Mouse (Mus musculus): ENCODE results near the gene Tmem125. TPM values are rescaled to one million over a fixed set of nuclear protein-coding genes. Genes with fewer than 3 reads are reported as not detected.
A peak's percentile ranks its signal among the peaks of the same experiment; 100 is the strongest.
"Not testable (repeated sequence)": the region's sequence is repeated elsewhere in the genome, so short reads cannot be mapped to it uniquely, and the experiment has no call there.

Gene Tmem125
- polyA plus RNA-seq, 1 experiment from 2014 or later: 0.54 TPM

DNA sequence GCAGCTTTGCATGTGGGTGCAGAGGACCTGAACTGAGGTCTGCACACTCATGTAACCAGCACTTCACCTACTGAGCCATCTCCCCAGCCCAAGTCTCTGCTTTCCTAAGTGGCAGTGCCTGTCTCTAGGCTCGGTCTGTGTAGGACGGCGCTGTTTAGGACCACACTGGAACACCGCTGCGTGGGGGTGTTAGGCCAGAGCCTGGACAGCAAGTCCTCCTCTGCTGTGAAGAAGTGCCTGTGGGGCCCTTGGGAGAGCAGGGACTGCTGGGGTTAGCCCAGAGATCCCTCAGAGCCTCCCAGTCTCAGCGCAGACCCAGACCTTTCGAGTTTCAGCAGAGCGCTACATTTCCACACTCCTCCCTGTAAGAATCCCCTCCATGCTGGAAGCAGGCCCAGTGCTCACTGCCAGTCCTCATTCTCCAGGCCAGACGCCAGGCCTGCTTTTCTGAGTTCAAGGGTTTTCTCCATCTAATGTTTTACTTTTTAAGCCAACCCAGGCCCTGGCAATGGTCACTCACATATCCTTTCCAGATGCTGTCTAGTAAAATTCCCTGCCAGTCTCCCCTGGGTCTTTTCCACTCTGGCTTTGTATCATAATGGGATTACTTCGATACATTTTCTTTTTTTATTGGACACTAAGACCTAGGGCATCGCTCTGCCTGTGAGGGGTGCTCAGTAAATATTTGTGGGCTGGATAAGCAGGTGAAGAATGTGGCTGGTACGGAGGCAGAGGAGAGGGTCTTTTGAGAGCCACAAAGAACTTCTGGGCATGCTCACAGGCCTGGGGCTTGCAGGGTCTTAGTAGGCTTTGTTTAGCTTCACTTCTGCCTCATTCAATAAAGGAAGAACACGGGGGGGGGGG lies 20.4 kb upstream of the Tmem125 start:
- 76% methylated on average over 13 of the region's 13 CpGs for WGBS (ENCODE audit: insufficient replicate concordance)
- H3K36me3 ChIP-seq: no peaks in the 10 kb centered on the region
- peaks cover 26% of the 10 kb centered on the region for H3K4me1 ChIP-seq
- ATAC-seq: no peak
- H3K9me3 ChIP-seq (replicated peaks): 0 out of 2 replicates have a peak, but pooled peaks cover under 1% of the 10 kb centered on the region
- no peak overlapping the region for H3K9ac ChIP-seq
- H3K4me2 ChIP-seq: no peak overlapping the region
- H3K27me3 ChIP-seq (replicated peaks): peaks cover 6% of the 10 kb centered on the region
- no peak overlapping the region for H3K4me3 ChIP-seq
- H3K27ac ChIP-seq: no peak overlapping the region

DNA sequence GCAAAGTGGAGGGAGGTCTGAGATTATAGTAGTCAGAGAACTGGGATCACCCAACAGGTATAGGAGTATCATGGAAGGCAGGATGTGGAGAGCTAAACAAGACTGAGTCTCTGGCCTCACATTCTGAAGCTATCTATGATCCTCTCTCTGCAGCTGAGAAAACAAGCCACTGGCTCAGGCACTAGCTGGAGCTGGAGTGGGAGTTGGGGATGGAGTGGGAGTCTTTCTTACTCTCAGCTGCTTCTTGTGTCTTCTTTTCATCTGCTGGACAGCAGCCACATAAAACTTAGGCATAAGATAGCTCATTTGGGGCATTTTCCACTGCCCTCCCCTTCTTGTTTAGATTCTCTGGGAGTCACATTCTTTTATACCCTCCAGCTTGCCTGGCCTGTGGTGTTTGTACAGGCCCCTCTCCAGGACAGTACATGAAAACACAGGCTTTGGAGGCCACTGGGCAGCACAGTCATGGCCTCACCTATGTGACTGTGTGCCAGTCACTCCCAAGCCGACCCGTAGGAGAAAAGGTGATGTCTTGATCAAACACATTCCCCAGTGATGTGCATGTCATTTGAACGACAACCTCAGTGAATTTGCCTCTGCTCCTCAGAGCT lies 9.3 kb upstream of the Tmem125 start:
- H3K4me3 ChIP-seq: no peak overlapping the region
- H3K9ac ChIP-seq: no peak overlapping the region
- no peaks in the 10 kb centered on the region for H3K9me3 ChIP-seq (replicated peaks)
- no peaks in the 10 kb centered on the region for H3K27me3 ChIP-seq (replicated peaks)
- 54% methylated on average over 3 of the region's 3 CpGs for WGBS (ENCODE audit: insufficient replicate concordance)
- no peak overlapping the region for H3K27ac ChIP-seq
- H3K4me2 ChIP-seq: no peak overlapping the region
- no peaks in the 10 kb centered on the region for H3K36me3 ChIP-seq
- no peaks in the 10 kb centered on the region for H3K4me1 ChIP-seq
- ATAC-seq: no peak

DNA sequence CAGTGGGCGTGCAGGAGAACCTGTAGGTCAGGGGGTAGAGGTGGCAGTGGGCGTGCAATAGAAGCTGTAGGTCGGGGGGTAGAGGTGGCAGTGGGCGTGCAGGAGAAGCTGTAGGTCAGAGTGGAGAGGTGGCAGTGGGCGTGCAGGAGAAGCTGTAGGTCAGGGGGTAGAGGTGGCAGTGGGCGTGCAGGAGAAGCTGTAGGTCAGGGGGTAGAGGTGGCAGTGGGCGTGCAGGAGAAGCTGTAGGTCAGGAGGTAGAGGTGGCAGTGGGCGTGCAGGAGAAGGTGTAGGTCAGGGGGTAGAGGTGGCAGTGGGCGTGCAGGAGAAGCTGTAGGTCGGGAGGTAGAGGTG lies 4.3 kb upstream of the Tmem125 start:
- H3K4me1 ChIP-seq: peaks cover 10% of the 10 kb centered on the region
- not testable (repeated sequence) for H3K9me3 ChIP-seq (replicated peaks); H3K4me2 ChIP-seq; H3K36me3 ChIP-seq; H3K27ac ChIP-seq; H3K27me3 ChIP-seq (replicated peaks); H3K4me3 ChIP-seq; ATAC-seq; H3K9ac ChIP-seq
- WGBS (ENCODE audit: insufficient replicate concordance): 76% methylated on average over 10 of the region's 10 CpGs

DNA sequence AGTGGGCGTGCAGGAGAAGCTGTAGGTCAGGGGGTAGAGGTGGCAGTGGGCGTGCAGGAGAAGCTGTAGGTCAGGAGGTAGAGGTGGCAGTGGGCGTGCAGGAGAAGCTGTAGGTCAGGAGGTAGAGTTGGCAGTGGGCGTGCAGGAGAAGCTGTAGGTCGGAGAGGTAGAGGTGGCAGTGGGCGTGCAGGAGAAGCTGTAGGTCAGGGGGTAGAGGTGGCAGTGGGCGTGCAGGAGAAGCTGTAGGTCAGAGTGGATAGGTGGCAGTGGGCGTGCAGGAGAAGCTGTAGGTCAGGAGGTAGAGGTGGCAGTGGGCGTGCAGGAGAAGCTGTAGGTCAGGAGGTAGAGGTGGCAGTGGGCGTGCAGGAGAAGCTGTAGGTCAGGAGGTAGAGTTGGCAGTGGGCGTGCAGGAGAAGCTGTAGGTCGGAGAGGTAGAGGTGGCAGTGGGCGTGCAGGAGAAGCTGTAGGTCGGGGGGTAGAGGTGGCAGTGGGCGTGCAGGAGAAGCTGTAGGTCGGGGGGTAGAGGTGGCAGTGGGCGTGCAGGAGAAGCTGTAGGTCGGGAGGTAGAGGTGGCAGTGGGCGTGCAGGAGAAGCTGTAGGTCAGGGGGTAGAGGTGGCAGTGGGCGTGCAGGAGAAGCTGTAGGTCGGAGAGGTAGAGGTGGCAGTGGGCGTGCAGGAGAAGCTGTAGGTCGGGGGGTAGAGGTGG lies 3.7 kb upstream of the Tmem125 start:
- H3K36me3 ChIP-seq; ATAC-seq; H3K9me3 ChIP-seq (replicated peaks); H3K27me3 ChIP-seq (replicated peaks); H3K4me2 ChIP-seq; H3K9ac ChIP-seq; H3K27ac ChIP-seq; H3K4me3 ChIP-seq: not testable (repeated sequence)
- 74% methylated on average over 23 of the region's 23 CpGs for WGBS (ENCODE audit: insufficient replicate concordance)
- H3K4me1 ChIP-seq: peaks cover 16% of the 10 kb centered on the region

DNA sequence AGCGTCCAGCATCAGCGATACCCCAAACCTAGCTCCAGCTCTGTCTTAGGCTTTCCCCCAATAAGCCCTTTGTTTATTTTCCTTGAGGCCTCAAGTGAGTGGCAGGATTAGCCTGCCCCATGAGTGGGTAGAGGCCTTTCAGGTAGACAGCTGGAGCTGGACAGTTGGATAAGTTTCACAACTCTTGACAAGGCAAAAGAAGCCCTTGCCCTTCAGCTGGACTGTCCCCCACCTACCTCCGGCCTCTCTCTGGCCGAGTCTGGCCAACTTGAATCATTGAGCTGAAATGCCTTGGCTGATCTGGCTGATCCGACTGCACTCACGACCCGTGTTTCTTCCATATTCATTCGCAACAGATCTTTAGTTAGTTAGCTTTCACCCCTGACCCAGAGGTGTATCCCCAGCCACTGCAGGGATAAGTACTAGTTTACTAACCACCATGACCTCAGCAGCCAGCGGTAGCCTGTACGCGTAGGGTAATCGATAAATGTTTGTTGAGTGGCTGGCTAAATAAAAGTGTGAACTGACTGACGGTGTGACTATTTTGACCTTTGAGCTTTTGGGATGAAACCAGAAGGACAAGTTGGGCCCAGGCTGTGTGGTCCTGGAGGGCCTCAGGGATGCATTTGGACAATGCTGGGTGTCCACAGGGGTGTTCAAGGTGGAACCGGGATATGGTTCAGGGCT lies 740 bp upstream of the Tmem125 start:
- H3K9me3 ChIP-seq (replicated peaks): peaks cover 2% of the 10 kb centered on the region; the same call in 1 of the 2 replicates
- H3K36me3 ChIP-seq: no peaks in the 10 kb centered on the region
- 0 out of 2 replicates have a peak overlapping the region, but pooled peaks have one; percentile 43 for H3K4me3 ChIP-seq
- H3K27me3 ChIP-seq (replicated peaks): peaks cover 23% of the 10 kb centered on the region; the same call in 1 of the 2 replicates
- peak; percentile 55 for ATAC-seq
- H3K9ac ChIP-seq: no peak overlapping the region
- H3K4me1 ChIP-seq: peaks cover 18% of the 10 kb centered on the region
- WGBS (ENCODE audit: insufficient replicate concordance): 69% methylated on average over 14 of the region's 14 CpGs
- H3K4me2 ChIP-seq: peak overlapping the region; percentile 66
- peak overlapping the region; percentile 38 for H3K27ac ChIP-seq

DNA sequence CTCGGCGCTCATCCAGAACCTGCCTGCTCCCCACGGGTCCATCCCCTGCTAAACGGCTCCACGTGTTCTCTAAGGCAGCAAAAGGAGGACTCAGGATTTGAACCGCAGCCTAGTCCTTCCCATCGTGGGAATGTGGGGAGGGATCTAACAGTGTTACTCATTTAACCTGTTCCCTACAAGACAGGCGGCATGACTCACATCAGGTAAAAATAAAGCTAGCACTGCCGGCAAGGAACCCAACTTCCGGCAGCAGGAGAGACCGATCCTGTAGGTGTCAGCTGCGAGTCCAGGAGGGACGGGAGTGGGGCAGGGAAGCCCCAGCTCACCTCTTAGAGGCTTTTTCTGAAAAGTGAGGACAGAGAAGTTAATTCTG lies 700 bp downstream of the Tmem125 start:
- ATAC-seq: 0 out of 2 replicates have a peak, but pooled peaks have one; percentile 13

DNA sequence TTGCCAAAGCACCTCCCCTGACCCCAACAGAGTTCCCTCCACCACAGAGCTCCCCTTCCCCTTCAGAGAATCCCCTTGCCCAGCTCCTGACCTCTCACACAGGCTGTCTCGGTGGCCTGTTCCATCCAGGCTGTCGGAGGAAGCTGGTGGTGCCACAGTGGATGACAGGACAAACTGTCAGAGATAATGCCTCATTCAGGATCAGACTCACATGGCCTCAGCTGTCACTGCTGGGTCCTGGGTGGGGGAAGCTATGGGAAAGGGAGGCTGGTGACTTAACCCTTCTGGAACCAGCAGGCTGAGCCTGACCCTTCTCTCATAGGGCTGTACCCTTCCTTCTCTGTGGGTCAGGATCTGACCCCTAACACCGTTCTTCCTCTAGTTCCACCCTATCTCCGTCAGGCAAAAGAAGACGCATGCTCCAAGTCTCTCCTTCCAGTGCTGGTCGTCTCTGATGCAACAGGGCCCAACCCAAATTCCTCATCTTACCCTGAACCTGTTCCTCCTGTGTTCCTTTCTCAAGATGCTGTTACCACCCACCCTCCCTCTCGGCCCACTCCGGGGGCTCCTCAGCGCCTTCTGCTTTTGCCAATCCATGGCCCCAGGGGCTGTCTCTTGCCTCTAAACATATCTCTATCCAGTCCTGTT lies 1.2 kb downstream of the Tmem125 start:
- 36% methylated on average over 9 of the region's 9 CpGs for WGBS (ENCODE audit: insufficient replicate concordance)
- no peak for ATAC-seq
- Histone ChIP-seq H3K4me1 (peaks cover 18% of the 10 kb centered on the region), H3K4me2 (peak overlapping the region; percentile 66), H3K36me3 (no peaks in the 10 kb centered on the region), H3K27ac (no peak overlapping the region), H3K4me3 (peak overlapping the region; percentile 43), H3K27me3 (replicated peaks) (peaks cover 25% of the 10 kb centered on the region; the same call in 1 of the 2 replicates), H3K9ac (0 out of 2 replicates have a peak overlapping the region, but pooled peaks have one; percentile 9), H3K9me3 (replicated peaks) (0 out of 2 replicates have a peak, but pooled peaks cover 2% of the 10 kb centered on the region)

More for the DNA sequence above, 700 bp downstream of the Tmem125 start:
- Histone ChIP-seq H3K36me3 (no peaks in the 10 kb centered on the region), H3K4me1 (peaks cover 18% of the 10 kb centered on the region), H3K4me2 (peak overlapping the region; percentile 66), H3K4me3 (peak overlapping the region; percentile 43), H3K9me3 (replicated peaks) (peaks cover 2% of the 10 kb centered on the region; the same call in 1 of the 2 replicates), H3K27me3 (replicated peaks) (peaks cover 25% of the 10 kb centered on the region; the same call in 1 of the 2 replicates), H3K27ac (no peak overlapping the region), H3K9ac (0 out of 2 replicates have a peak overlapping the region, but pooled peaks have one; percentile 9)
- WGBS (ENCODE audit: insufficient replicate concordance): 14% methylated on average over 13 of the region's 13 CpGs

DNA sequence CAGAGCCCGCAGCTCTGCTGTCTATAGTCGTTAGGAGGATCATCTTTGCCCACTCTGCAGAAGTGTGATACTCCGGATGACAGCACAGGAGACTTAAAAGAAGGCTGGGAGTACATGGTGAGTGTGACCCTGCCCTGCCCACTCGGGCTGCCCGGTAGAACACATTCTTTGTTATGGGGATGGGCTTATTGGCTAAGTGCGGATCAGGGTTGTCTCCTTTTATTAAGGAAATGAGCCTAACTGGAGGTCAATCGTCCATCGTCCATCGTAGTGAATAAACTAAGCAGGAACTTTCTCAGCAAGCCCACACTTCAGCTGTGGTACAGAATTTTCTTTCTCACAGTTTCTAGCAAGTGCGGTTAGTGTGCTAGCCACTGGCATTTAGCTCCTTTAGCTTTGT lies 3.9 kb downstream of the Tmem125 start:
- WGBS (ENCODE audit: insufficient replicate concordance): 43% methylated on average over 10 of the region's 10 CpGs

DNA sequence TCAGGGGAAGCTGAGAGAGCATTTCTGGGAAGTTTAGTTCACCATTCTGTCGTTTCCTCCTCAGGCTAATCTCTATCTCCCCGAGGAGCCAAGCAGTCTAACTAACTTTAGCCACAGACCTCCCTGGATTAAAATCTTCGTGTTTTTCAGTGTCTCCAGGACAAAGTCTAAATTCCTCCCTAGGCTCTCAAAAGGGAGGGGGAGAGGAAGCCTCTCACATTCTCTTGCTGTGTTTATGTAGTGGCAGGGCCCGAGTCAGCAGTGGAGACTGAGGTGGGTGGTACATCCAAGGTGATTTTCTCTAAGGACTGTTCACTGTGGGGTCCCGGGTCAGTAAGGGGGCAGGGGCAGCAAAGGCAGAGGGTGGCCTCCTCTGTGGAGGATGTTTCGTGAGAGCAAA lies 6.0 kb downstream of the Tmem125 start:
- H3K9me3 ChIP-seq (replicated peaks): no peaks in the 10 kb centered on the region
- H3K9ac ChIP-seq: no peak overlapping the region
- ATAC-seq: no peak
- no peak overlapping the region for H3K27ac ChIP-seq
- peaks cover 5% of the 10 kb centered on the region; the same call in 1 of the 2 replicates for H3K4me1 ChIP-seq
- WGBS (ENCODE audit: insufficient replicate concordance): 28% methylated on average over 6 of the region's 6 CpGs
- peaks cover 23% of the 10 kb centered on the region; the same call in 1 of the 2 replicates for H3K27me3 ChIP-seq (replicated peaks)
- no peak overlapping the region for H3K4me2 ChIP-seq
- no peak overlapping the region for H3K4me3 ChIP-seq
- H3K36me3 ChIP-seq: no peaks in the 10 kb centered on the region

More for the DNA sequence above, 3.9 kb downstream of the Tmem125 start:
- Histone ChIP-seq H3K4me3 (no peak overlapping the region), H3K9me3 (replicated peaks) (no peaks in the 10 kb centered on the region), H3K9ac (no peak overlapping the region), H3K4me2 (no peak overlapping the region), H3K27me3 (replicated peaks) (peaks cover 25% of the 10 kb centered on the region; the same call in 1 of the 2 replicates), H3K27ac (no peak overlapping the region), H3K4me1 (peaks cover 18% of the 10 kb centered on the region), H3K36me3 (no peaks in the 10 kb centered on the region)
- ATAC-seq: no peak

DNA sequence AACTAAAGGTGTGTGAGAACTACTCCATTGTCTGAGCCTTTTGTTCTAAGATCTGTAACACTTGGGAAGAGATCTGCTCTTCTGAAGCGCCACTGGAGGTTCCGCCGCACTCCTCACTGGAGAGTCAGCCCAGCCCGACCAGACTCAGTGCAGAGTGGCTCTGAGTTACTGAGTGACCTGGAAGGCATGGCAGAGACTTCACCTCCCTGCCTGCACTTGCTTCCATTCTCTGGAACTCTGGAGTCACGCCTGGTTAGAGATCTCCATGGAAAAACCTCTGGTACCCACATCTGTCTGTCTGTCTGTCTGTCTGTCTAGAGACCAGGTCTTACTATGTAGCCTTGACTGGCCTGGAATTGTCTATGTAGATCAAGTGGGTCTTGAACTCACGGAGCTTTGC lies 8.2 kb downstream of the Tmem125 start:
- Histone ChIP-seq H3K4me1 (no peaks in the 10 kb centered on the region), H3K9ac (no peak overlapping the region), H3K36me3 (no peaks in the 10 kb centered on the region), H3K27me3 (replicated peaks) (peaks cover 18% of the 10 kb centered on the region; the same call in 1 of the 2 replicates), H3K4me3 (no peak overlapping the region), H3K4me2 (no peak overlapping the region), H3K9me3 (replicated peaks) (no peaks in the 10 kb centered on the region), H3K27ac (no peak overlapping the region)
- WGBS (ENCODE audit: insufficient replicate concordance): 66% methylated on average over 6 of the region's 6 CpGs
- no peak for ATAC-seq

DNA sequence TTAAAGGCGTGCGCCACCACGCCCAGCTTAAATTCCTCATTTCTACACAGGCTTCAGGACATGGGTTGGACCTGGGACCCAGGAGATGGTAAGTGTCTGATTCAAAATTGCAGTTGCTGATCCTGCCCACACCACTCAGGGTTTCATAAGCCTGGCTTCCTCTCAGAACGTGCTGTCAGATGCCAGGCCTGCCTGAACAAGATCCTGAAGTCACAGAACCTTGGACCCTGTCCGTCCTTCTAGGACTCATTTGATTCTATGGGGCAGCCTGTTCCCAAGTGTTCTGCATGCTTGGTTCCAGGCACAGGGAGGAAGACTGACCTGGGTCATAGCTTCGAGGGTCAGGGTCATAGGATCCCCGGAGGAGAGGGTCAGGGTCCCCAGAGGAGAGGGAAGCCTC lies 10.2 kb downstream of the Tmem125 start:
- peaks cover 5% of the 10 kb centered on the region; the same call in 1 of the 2 replicates for H3K27me3 ChIP-seq (replicated peaks)
- WGBS (ENCODE audit: insufficient replicate concordance): 56% methylated on average over 7 of the region's 7 CpGs

More for the DNA sequence above, 10.2 kb downstream of the Tmem125 start:
- no peaks in the 10 kb centered on the region for H3K36me3 ChIP-seq
- no peak overlapping the region for H3K4me2 ChIP-seq
- no peak overlapping the region for H3K9ac ChIP-seq
- H3K27ac ChIP-seq: no peak overlapping the region
- no peaks in the 10 kb centered on the region for H3K4me1 ChIP-seq
- H3K4me3 ChIP-seq: no peak overlapping the region
- ATAC-seq: no peak
- no peaks in the 10 kb centered on the region for H3K9me3 ChIP-seq (replicated peaks)
